Mouse (Mus musculus): Measurements from ENCODE around the gene Zfp629. TPM values are rescaled to one million over a fixed set of nuclear protein-coding genes. Genes with fewer than 3 reads are reported as not detected.

Zfp629 gene
- polyA plus RNA-seq, 1 experiment = 6.3 TPM

GRCm38 (mm10) chr7:127616881-127617280, 1.3 kb upstream of the Zfp629 start:
- TF ChIP-seq TCF3 (IDR thresholded peaks at IDR 0.05; ENCODE audit: insufficient read length, low read depth) = no peak
- no peak for TF ChIP-seq CEBPB (IDR thresholded peaks at IDR 0.05; ENCODE audit: insufficient read depth, poor library complexity, severe bottlenecking)
- no peak overlapping the region for H3K4me3 ChIP-seq
- no peak overlapping the region for H3K4me2 ChIP-seq (ENCODE audit: low read depth)

GRCm38 (mm10) chr7:127616336-127616735, 739 bp upstream of the Zfp629 start:
- Histone ChIP-seq H3K4me3 (peak overlapping the region; percentile 80), H3K79me2 (ENCODE audit: control insufficient read depth, insufficient read depth) (peaks cover 9% of the 10 kb centered on the region), H3ac (ENCODE audit: control insufficient read depth, insufficient read length) (no peak overlapping the region), H3K27me3 (ENCODE audit: control insufficient read depth, insufficient read depth, insufficient read length) (no peaks in the 10 kb centered on the region), H3K36me3 (ENCODE audit: control insufficient read depth, insufficient read depth) (no peaks in the 10 kb centered on the region), H3K4me2 (ENCODE audit: low read depth) (no peak overlapping the region)
- TF ChIP-seq SRF (IDR thresholded peaks at IDR 0.05; ENCODE audit: control insufficient read depth, insufficient read length, low read depth) (no peak), TCF3 (IDR thresholded peaks at IDR 0.05; ENCODE audit: insufficient read length, low read depth) (no peak), USF1 (IDR thresholded peaks at IDR 0.05; ENCODE audit: low read depth) (no peak), POLR2AphosphoS2 (IDR thresholded peaks at IDR 0.05; ENCODE audit: insufficient read length, low read depth) (no peak), MYOG (IDR thresholded peaks at IDR 0.05; ENCODE audit: control insufficient read depth in 1 of 3, insufficient read depth in 1 of 3, insufficient read length in 2 of 3, low read depth in 2 of 3) (no peak)

More at GRCm38 (mm10) chr7:127616881-127617280, 1.3 kb upstream of the Zfp629 start:
- H3K79me2 ChIP-seq (ENCODE audit: control insufficient read depth, insufficient read depth) = peaks cover 9% of the 10 kb centered on the region
- H3K27me3 ChIP-seq (ENCODE audit: control insufficient read depth, insufficient read depth, insufficient read length) = no peaks in the 10 kb centered on the region
- no peak overlapping the region for H3ac ChIP-seq (ENCODE audit: control insufficient read depth, insufficient read length)
- no peaks in the 10 kb centered on the region for H3K36me3 ChIP-seq (ENCODE audit: control insufficient read depth, insufficient read depth)

GRCm38 (mm10) chr7:127614511-127614890, 1.1 kb downstream of the Zfp629 start:
- Histone ChIP-seq H3K36me3 (ENCODE audit: control insufficient read depth, insufficient read depth) (peaks cover 8% of the 10 kb centered on the region), H3K27me3 (ENCODE audit: control insufficient read depth, insufficient read depth, insufficient read length) (no peaks in the 10 kb centered on the region), H3K4me3 (peak overlapping the region; percentile 80), H3K79me2 (ENCODE audit: control insufficient read depth, insufficient read depth) (peaks cover 9% of the 10 kb centered on the region), H3K4me2 (ENCODE audit: low read depth) (peak overlapping the region; percentile 83), H3ac (ENCODE audit: control insufficient read depth, insufficient read length) (peak overlapping the region; percentile 59)
- TF ChIP-seq SRF (IDR thresholded peaks at IDR 0.05; ENCODE audit: control insufficient read depth, insufficient read length, low read depth) (no peak), TCF12 (IDR thresholded peaks at IDR 0.05; ENCODE audit: insufficient read depth, poor library complexity, severe bottlenecking) (no peak), USF1 (IDR thresholded peaks at IDR 0.05; ENCODE audit: low read depth) (no peak), E2F4 (IDR thresholded peaks at IDR 0.05; ENCODE audit: insufficient read depth) (no peak), MAX (IDR thresholded peaks at IDR 0.05; ENCODE audit: low read depth) (no peak), REST (IDR thresholded peaks at IDR 0.05; ENCODE audit: insufficient read depth, insufficient read length) (no peak), POLR2A (IDR thresholded peaks at IDR 0.05; ENCODE audit: insufficient read length, low read depth) (no peak), MYOD1 (IDR thresholded peaks at IDR 0.05; ENCODE audit: control insufficient read depth in 1 of 3, insufficient read length in 2 of 3, low read depth in 2 of 3) (no peak), CEBPB (IDR thresholded peaks at IDR 0.05; ENCODE audit: insufficient read depth, poor library complexity, severe bottlenecking) (no peak)

GRCm38 (mm10) chr7:127614091-127614490, 1.5 kb downstream of the Zfp629 start:
- no peaks in the 10 kb centered on the region for H3K27me3 ChIP-seq (ENCODE audit: control insufficient read depth, insufficient read depth, insufficient read length)
- H3K79me2 ChIP-seq (ENCODE audit: control insufficient read depth, insufficient read depth) = peaks cover 9% of the 10 kb centered on the region
- peak overlapping the region; percentile 83 for H3K4me2 ChIP-seq (ENCODE audit: low read depth)
- no peak for TF ChIP-seq POLR2AphosphoS2 (IDR thresholded peaks at IDR 0.05; ENCODE audit: insufficient read length, low read depth)
- peak overlapping the region; percentile 80 for H3K4me3 ChIP-seq
- H3ac ChIP-seq (ENCODE audit: control insufficient read depth, insufficient read length) = peak overlapping the region; percentile 59
- peaks cover 10% of the 10 kb centered on the region for H3K36me3 ChIP-seq (ENCODE audit: control insufficient read depth, insufficient read depth)

GRCm38 (mm10) chr7:127613501-127613900, 2.1 kb downstream of the Zfp629 start:
- peak overlapping the region; percentile 83 for H3K4me2 ChIP-seq (ENCODE audit: low read depth)
- H3ac ChIP-seq (ENCODE audit: control insufficient read depth, insufficient read length) = no peak overlapping the region
- peaks cover 10% of the 10 kb centered on the region for H3K36me3 ChIP-seq (ENCODE audit: control insufficient read depth, insufficient read depth)
- peak overlapping the region; percentile 80 for H3K4me3 ChIP-seq
- H3K27me3 ChIP-seq (ENCODE audit: control insufficient read depth, insufficient read depth, insufficient read length) = no peaks in the 10 kb centered on the region
- H3K79me2 ChIP-seq (ENCODE audit: control insufficient read depth, insufficient read depth) = peaks cover 9% of the 10 kb centered on the region
- no peak for TF ChIP-seq CEBPB (IDR thresholded peaks at IDR 0.05; ENCODE audit: insufficient read depth, poor library complexity, severe bottlenecking)
- TF ChIP-seq USF1 (IDR thresholded peaks at IDR 0.05; ENCODE audit: low read depth) = no peak
- no peak for TF ChIP-seq POLR2A (IDR thresholded peaks at IDR 0.05; ENCODE audit: insufficient read length, low read depth)

- Histone ChIP-seq H3K79me2 (ENCODE audit: control insufficient read depth, insufficient read depth) (peaks cover 9% of the 10 kb centered on the region), H3K36me3 (ENCODE audit: control insufficient read depth, insufficient read depth) (peaks cover 10% of the 10 kb centered on the region), H3ac (ENCODE audit: control insufficient read depth, insufficient read length) (no peak overlapping the region), H3K4me2 (ENCODE audit: low read depth) (no peak overlapping the region), H3K4me3 (no peak overlapping the region), H3K27me3 (ENCODE audit: control insufficient read depth, insufficient read depth, insufficient read length) (no peaks in the 10 kb centered on the region)
- TF ChIP-seq REST (IDR thresholded peaks at IDR 0.05; ENCODE audit: insufficient read depth, insufficient read length) (no peak), CEBPB (IDR thresholded peaks at IDR 0.05; ENCODE audit: insufficient read depth, poor library complexity, severe bottlenecking) (no peak), USF1 (IDR thresholded peaks at IDR 0.05; ENCODE audit: low read depth) (no peak), E2F4 (IDR thresholded peaks at IDR 0.05; ENCODE audit: insufficient read depth) (no peak), MAX (IDR thresholded peaks at IDR 0.05; ENCODE audit: low read depth) (no peak), MYOD1 (IDR thresholded peaks at IDR 0.05; ENCODE audit: control insufficient read depth in 1 of 3, insufficient read length in 2 of 3, low read depth in 2 of 3) (no peak), MYOG (IDR thresholded peaks at IDR 0.05; ENCODE audit: control insufficient read depth in 1 of 3, insufficient read depth in 1 of 3, insufficient read length in 2 of 3, low read depth in 2 of 3) (no peak), TCF12 (IDR thresholded peaks at IDR 0.05; ENCODE audit: insufficient read depth, poor library complexity, severe bottlenecking) (no peak), SRF (IDR thresholded peaks at IDR 0.05; ENCODE audit: control insufficient read depth, insufficient read length, low read depth) (no peak), POLR2A (IDR thresholded peaks at IDR 0.05; ENCODE audit: insufficient read length, low read depth) (no peak), TCF3 (IDR thresholded peaks at IDR 0.05; ENCODE audit: insufficient read length, low read depth) (no peak), POLR2AphosphoS2 (IDR thresholded peaks at IDR 0.05; ENCODE audit: insufficient read length, low read depth) (no peak)
Measured at GRCm38 (mm10) chr7:127611561-127611960, 4.0 kb downstream of the Zfp629 start.

All from myocyte (in vitro differentiated cells).